Mouse (Mus musculus) bone marrow macrophage, adult 2 months (primary cell): ENCODE results near the gene Celsr1.

ENCODE experiments used
- CTCF ChIP-seq: IDR thresholded peaks from 2 replicates; pipeline ENCODE4 v1.5.1; 2012; ENCODE audit warnings: low read depth, mild to moderate bottlenecking, low read length, moderate library complexity
- POLR2A ChIP-seq: IDR thresholded peaks from 2 replicates; pipeline ENCODE4 v1.6.1; 2012; ENCODE audit warnings: mild to moderate bottlenecking, low read depth, low read length, borderline replicate concordance

GRCm38 (mm10) chr15:86079467-86079866, 45.9 kb upstream of the Celsr1 start:
- TF ChIP-seq CTCF: no peak
- no peak for TF ChIP-seq POLR2A
